Mouse (Mus musculus) spleen, adult 2 months (tissue): ENCODE measurements around the gene Tbc1d10b.

Experiments used
- CTCF ChIP-seq: fragments of 200-500 bp; IDR thresholded peaks from 2 replicates; pipeline ENCODE4 v1.5.1; 2011; ENCODE audit warnings: mild to moderate bottlenecking, inconsistent platforms; ENCODE audit not compliant: insufficient read depth, insufficient read length, insufficient replicate concordance; ENCODE audit errors: extremely low read depth
- POLR2A ChIP-seq: fragments of 200-500 bp; IDR thresholded peaks from 2 replicates; pipeline ENCODE4 v1.6.1; 2011; ENCODE audit warnings: low read depth, low read length, inconsistent platforms

GRCm38 (mm10) chr7:127256518-127256917, 48.2 kb upstream of the Tbc1d10b start:
- TF ChIP-seq CTCF (no peak), POLR2A (no peak)
